ENCODE assay signal across 20 mouse cellular contexts in the genomic region with DNA sequence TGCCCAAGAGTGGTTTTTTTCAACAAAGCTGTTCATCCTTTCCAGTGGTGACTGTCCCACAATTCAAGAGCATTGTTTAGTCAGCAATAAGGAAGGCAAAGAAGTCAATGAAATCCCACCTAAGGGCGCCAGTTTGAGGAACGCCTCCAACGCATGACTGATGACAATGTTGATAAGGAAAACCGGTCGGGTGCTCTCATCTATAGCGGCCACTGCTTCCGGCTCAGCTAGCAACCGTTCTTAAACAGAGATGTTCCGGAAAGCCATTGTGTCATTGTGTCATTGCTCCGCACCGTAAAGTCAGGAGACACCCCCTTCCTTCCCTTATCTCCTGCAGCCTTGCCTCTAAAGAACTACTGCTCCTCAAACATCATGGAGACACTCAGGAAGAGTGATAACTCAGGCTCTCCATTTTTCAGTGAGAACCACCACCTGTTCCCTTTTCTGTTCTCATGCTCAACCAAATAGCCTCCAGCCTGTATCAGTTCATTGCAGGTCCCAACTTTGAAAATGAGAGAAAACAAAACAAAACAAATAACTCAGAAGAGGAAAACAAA. TPM values are rescaled to one million over a fixed set of nuclear protein-coding genes. Genes with fewer than 3 reads are reported as not detected.
DNase-seq lines count a peak whose midpoint lies in the region; ATAC-seq and TF ChIP-seq lines count a peak whose summit lies in the region.
"Had no signal": no experiment of that assay in that cellular context is flagged by ENCODE, and none has a peak within 500 bp of the region (broad histone marks: within the 10 kb centered on the region; RNA-seq: fewer than 3 reads in every experiment).

No protein-coding gene starts in this region.

- 79% methylated on average over 11 of the region's 11 CpGs for WGBS in intestine, embryonic 15.5 days
- WGBS in liver, embryonic 15.5 days (ENCODE audit: insufficient replicate concordance), result 36% methylated on average over 11 of the region's 11 CpGs
- WGBS in hindbrain, embryonic 13.5 days, result 91% methylated on average over 11 of the region's 11 CpGs
- 94% methylated on average over 11 of the region's 11 CpGs for WGBS in cerebellum, adult 2 months

- peak; percentile 38 for DNase-seq in thymus, postnatal 0 days (ENCODE audit: low spot score)
- DNase-seq in thymus, postnatal 4 days, result no peak
- no peak for DNase-seq in cerebellum, adult 2 months
- DNase-seq in urinary bladder, adult 18-20 months (ENCODE audit: low spot score in 2 of 2), result no peak
- DNase-seq: adrenal gland, postnatal 36 days; cerebellum, adult 11 months; cerebellum, postnatal 36 days; gastrocnemius, postnatal 36 days; heart, postnatal 36 days; lung, adult 18-20 months; lung, postnatal 4 days; midbrain, embryonic 14.5 days; right cerebral cortex, postnatal 4 days had no signal

- no peaks in the 10 kb centered on the region for H3K36me3 ChIP-seq in intestine, embryonic 15.5 days
- H3K36me3 ChIP-seq in liver, embryonic 15.5 days (replicated peaks), result no peaks in the 10 kb centered on the region
- H3K36me3 ChIP-seq in hindbrain, embryonic 13.5 days, result no peaks in the 10 kb centered on the region
- H3K36me3 ChIP-seq: embryonic facial prominence, embryonic 10.5 days; forebrain, embryonic 15.5 days; heart, embryonic 13.5 days had no signal

- H3K4me2 ChIP-seq in intestine, embryonic 15.5 days (replicated peaks), result no peak overlapping the region; the same call in 1 of the 2 replicates
- H3K4me2 ChIP-seq in liver, embryonic 15.5 days, result peak overlapping the region; percentile 55
- no peak overlapping the region for H3K4me2 ChIP-seq in hindbrain, embryonic 13.5 days
- H3K4me2 ChIP-seq: forebrain, embryonic 15.5 days; heart, embryonic 13.5 days had no signal

- no peak overlapping the region for H3K9ac ChIP-seq in intestine, embryonic 15.5 days
- no peak overlapping the region for H3K9ac ChIP-seq in liver, embryonic 15.5 days
- H3K9ac ChIP-seq in hindbrain, embryonic 13.5 days, result no peak overlapping the region
- H3K9ac ChIP-seq: forebrain, embryonic 15.5 days; heart, embryonic 13.5 days had no signal

- TF ChIP-seq CTCF in cerebellum, adult 2 months (IDR thresholded peaks at IDR 0.05; ENCODE audit: borderline replicate concordance, insufficient read depth, low read depth, low read length), result no peak

- TF ChIP-seq POLR2A in cerebellum, adult 2 months (IDR thresholded peaks at IDR 0.05; ENCODE audit: borderline replicate concordance, insufficient read depth, low read length), result no peak

- H3K4me1 ChIP-seq in intestine, embryonic 15.5 days (replicated peaks), result no peaks in the 10 kb centered on the region
- H3K4me1 ChIP-seq in liver, embryonic 15.5 days (replicated peaks), result peaks cover 23% of the 10 kb centered on the region
- H3K4me1 ChIP-seq in hindbrain, embryonic 13.5 days (replicated peaks), result no peaks in the 10 kb centered on the region
- no peaks in the 10 kb centered on the region for H3K4me1 ChIP-seq in cerebellum, adult 2 months (ENCODE audit: control insufficient read depth, insufficient read depth, low read length)
- H3K4me1 ChIP-seq: embryonic facial prominence, embryonic 10.5 days; forebrain, embryonic 15.5 days; heart, embryonic 13.5 days had no signal

- no peak overlapping the region for H3K4me3 ChIP-seq in intestine, embryonic 15.5 days (replicated peaks)
- peak overlapping the region; percentile 28 for H3K4me3 ChIP-seq in liver, embryonic 15.5 days (replicated peaks)
- no peak overlapping the region for H3K4me3 ChIP-seq in hindbrain, embryonic 13.5 days
- H3K4me3 ChIP-seq in cerebellum, adult 2 months (replicated peaks; ENCODE audit: insufficient read depth, low read depth, low read length), result no peak overlapping the region
- H3K4me3 ChIP-seq: embryonic facial prominence, embryonic 10.5 days; forebrain, embryonic 15.5 days; heart, embryonic 13.5 days had no signal

- H3K27ac ChIP-seq in intestine, embryonic 15.5 days, result no peak overlapping the region
- H3K27ac ChIP-seq in liver, embryonic 15.5 days (replicated peaks), result peak overlapping the region; percentile 53
- no peak overlapping the region for H3K27ac ChIP-seq in hindbrain, embryonic 13.5 days
- H3K27ac ChIP-seq in cerebellum, adult 2 months (ENCODE audit: insufficient read depth, low read length), result no peak overlapping the region
- H3K27ac ChIP-seq: embryonic facial prominence, embryonic 10.5 days; forebrain, embryonic 15.5 days; heart, embryonic 13.5 days had no signal

- no peaks in the 10 kb centered on the region for H3K9me3 ChIP-seq in intestine, embryonic 15.5 days
- no peaks in the 10 kb centered on the region for H3K9me3 ChIP-seq in liver, embryonic 15.5 days (replicated peaks)
- H3K9me3 ChIP-seq in hindbrain, embryonic 13.5 days, result no peaks in the 10 kb centered on the region
- H3K9me3 ChIP-seq: embryonic facial prominence, embryonic 10.5 days; forebrain, embryonic 15.5 days had no signal

- peak; percentile 57 for ATAC-seq in intestine, embryonic 15.5 days
- ATAC-seq in liver, embryonic 15.5 days (ENCODE audit: insufficient read depth), result peak; percentile 65
- ATAC-seq in hindbrain, embryonic 13.5 days (ENCODE audit: low FRiP score), result no peak
- no peak for ATAC-seq in cerebellum, adult (ENCODE audit: insufficient number of reproducible peaks, low FRiP score, low TSS enrichment)
- ATAC-seq: forebrain, embryonic 15.5 days had no signal

- no peaks in the 10 kb centered on the region for H3K27me3 ChIP-seq in intestine, embryonic 15.5 days (replicated peaks)
- no peaks in the 10 kb centered on the region for H3K27me3 ChIP-seq in liver, embryonic 15.5 days
- H3K27me3 ChIP-seq in hindbrain, embryonic 13.5 days, result no peaks in the 10 kb centered on the region
- H3K27me3 ChIP-seq in cerebellum, adult 2 months (ENCODE audit: control insufficient read depth, insufficient read depth, low read length), result no peaks in the 10 kb centered on the region
- H3K27me3 ChIP-seq: forebrain, embryonic 15.5 days; heart, embryonic 13.5 days had no signal

RNA-seq across cellular contexts. Expression of a gene that starts 30.0 kb away (rescaled TPM):
- 130 and 146 TPM in 2 replicates for polyA plus RNA-seq in thymus, postnatal 0 days (2015; fragmentation: Nextera tagmentation; extraction: Ambion mirVana)
- polyA plus RNA-seq in intestine, embryonic 15.5 days (2015; fragmentation: Nextera tagmentation; extraction: Ambion mirVana), result 42.6 and 43.9 TPM in 2 replicates
- 29.7 and 30.2 TPM in 2 replicates for polyA plus RNA-seq in liver, embryonic 15.5 days (2015; fragmentation: Nextera tagmentation; extraction: Ambion mirVana)
- polyA plus RNA-seq in hindbrain, embryonic 13.5 days (2015; fragmentation: Nextera tagmentation; extraction: Ambion mirVana), result 34.2 and 35.4 TPM in 2 replicates
- 96.3 and 99.8 TPM in 2 replicates for polyA plus RNA-seq in cerebellum, adult 2 months (2012; rRNA removed)

Comparison
In these comparisons a context has a peak if more than half of its experiments do, and no peak if none do; other contexts are left out.
1. ATAC-seq: peak in intestine, embryonic 15.5 days (single experiment) and liver, embryonic 15.5 days (single experiment); none in hindbrain, embryonic 13.5 days (single experiment) and cerebellum, adult (single experiment).